Mouse (Mus musculus): Measurements from ENCODE around the gene Iqschfp. TPM values are rescaled to one million over a fixed set of nuclear protein-coding genes. Genes with fewer than 3 reads are reported as not detected.

Iqschfp gene
- polyA plus RNA-seq, 1 experiment: not detected

DNA sequence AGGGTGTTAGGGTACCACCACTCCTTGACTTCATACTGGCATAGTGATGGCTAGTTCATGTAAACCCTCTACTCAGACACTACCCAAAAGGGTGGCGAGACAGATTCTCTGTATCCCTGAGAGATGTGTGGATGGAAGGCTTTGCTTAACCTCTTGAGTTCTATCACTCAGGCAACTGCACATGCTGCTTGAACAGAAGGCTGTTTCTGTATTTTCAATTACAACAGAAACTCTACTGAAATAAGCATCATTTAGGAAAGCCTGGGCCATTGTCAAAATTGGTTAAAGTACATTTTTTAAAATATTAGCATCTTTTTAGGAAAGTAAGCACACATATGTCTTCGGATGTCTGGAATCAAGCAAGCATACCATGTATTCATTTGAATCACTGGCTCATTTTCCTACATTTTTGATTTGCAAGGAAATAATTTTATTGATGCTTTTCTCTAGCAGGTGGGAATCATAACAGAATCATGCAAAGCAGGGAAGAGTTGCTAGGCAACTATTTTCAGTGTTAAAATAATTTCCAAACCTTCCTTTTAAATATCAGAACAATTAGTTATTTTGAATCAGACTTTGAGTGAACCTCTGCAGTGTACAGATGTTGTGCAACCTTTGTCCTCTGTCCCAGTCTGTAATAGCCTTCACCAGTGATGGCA is 82.4 kb downstream of the Iqschfp start:
- H3K79me2 ChIP-seq (ENCODE audit: control insufficient read depth, insufficient read depth): no peaks in the 10 kb centered on the region
- H3K27me3 ChIP-seq (ENCODE audit: control insufficient read depth, insufficient read depth, insufficient read length): no peaks in the 10 kb centered on the region
- H3K79me3 ChIP-seq (ENCODE audit: low read depth): no peaks in the 10 kb centered on the region
- H3K36me3 ChIP-seq (ENCODE audit: control insufficient read depth, insufficient read depth): no peaks in the 10 kb centered on the region
- H3ac ChIP-seq (ENCODE audit: control insufficient read depth, insufficient read length, low read depth): no peak overlapping the region
- no peak overlapping the region for H3K4me3 ChIP-seq (ENCODE audit: insufficient read depth, poor library complexity, severe bottlenecking)
- TF ChIP-seq MYOD1 (IDR thresholded peaks at IDR 0.05; ENCODE audit: control insufficient read depth, insufficient read length, low read depth) (no peak), CTCF (IDR thresholded peaks at IDR 0.05; ENCODE audit: control insufficient read depth, insufficient read depth, insufficient read length) (no peak), USF1 (IDR thresholded peaks at IDR 0.05; ENCODE audit: low read depth) (no peak), MAX (IDR thresholded peaks at IDR 0.05) (no peak), MYOG (IDR thresholded peaks at IDR 0.05; ENCODE audit: control insufficient read depth, extremely low read depth, insufficient read length) (no peak), FOSL1 (IDR thresholded peaks at IDR 0.05; ENCODE audit: insufficient read depth, low read length, poor library complexity, severe bottlenecking) (no peak), CEBPB (IDR thresholded peaks at IDR 0.05; ENCODE audit: low read depth) (no peak)

DNA sequence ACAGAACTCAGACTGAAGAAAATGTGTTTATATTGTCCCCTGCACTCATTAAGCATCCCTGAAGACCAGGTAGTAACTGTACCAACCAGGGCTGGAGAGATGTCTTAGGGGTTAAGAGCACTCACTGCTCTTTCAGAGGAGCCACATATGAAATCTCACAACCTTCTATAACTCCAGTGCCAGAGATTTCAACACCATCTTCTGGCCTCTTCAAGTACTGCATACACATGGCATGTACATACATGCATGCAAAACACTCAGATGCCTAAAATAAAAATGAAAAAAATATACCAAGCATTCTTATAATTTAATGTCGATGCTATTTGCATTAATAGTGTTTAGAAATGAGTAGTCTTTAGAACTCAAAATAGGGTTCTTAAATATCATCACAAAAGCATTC is 88.0 kb downstream of the Iqschfp start:
- Histone ChIP-seq H3ac (ENCODE audit: control insufficient read depth, insufficient read length, low read depth) (no peak overlapping the region), H3K79me3 (ENCODE audit: low read depth) (no peaks in the 10 kb centered on the region), H3K27me3 (ENCODE audit: control insufficient read depth, insufficient read depth, insufficient read length) (no peaks in the 10 kb centered on the region), H3K79me2 (ENCODE audit: control insufficient read depth, insufficient read depth) (no peaks in the 10 kb centered on the region), H3K4me3 (ENCODE audit: insufficient read depth, poor library complexity, severe bottlenecking) (no peak overlapping the region), H3K36me3 (ENCODE audit: control insufficient read depth, insufficient read depth) (no peaks in the 10 kb centered on the region)
- TF ChIP-seq MYOD1 (IDR thresholded peaks at IDR 0.05; ENCODE audit: control insufficient read depth, insufficient read length, low read depth) (no peak), USF1 (IDR thresholded peaks at IDR 0.05; ENCODE audit: low read depth) (no peak), MYOG (IDR thresholded peaks at IDR 0.05; ENCODE audit: control insufficient read depth, extremely low read depth, insufficient read length) (no peak), FOSL1 (IDR thresholded peaks at IDR 0.05; ENCODE audit: insufficient read depth, low read length, poor library complexity, severe bottlenecking) (no peak), CTCF (IDR thresholded peaks at IDR 0.05; ENCODE audit: control insufficient read depth, insufficient read depth, insufficient read length) (no peak), CEBPB (IDR thresholded peaks at IDR 0.05; ENCODE audit: low read depth) (no peak), MAX (IDR thresholded peaks at IDR 0.05) (no peak)

DNA sequence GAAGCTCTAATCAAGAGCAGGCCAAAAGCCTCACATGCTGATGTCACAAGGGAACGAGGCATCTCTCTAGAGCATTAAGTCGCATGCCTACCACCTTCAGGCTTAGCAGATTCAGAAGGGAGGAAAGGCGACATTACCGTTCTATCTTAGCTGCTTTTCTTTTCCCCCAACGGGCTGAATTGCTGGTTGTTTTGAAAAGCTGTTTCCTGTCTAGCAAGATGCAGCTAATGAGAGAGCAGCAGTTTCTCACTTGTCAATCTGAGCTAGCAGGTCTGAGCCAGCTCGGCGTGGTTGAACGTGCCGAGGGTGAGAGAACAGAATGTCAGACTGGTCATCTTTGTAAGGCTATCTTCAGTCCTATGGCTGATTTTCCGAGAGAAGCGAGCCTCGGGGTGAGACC is 91.3 kb downstream of the Iqschfp start:
- H3ac ChIP-seq (ENCODE audit: control insufficient read depth, insufficient read length, low read depth): no peak overlapping the region
- no peak overlapping the region for H3K4me3 ChIP-seq (ENCODE audit: insufficient read depth, poor library complexity, severe bottlenecking)
- H3K79me3 ChIP-seq (ENCODE audit: low read depth): no peaks in the 10 kb centered on the region
- no peaks in the 10 kb centered on the region for H3K79me2 ChIP-seq (ENCODE audit: control insufficient read depth, insufficient read depth)
- H3K36me3 ChIP-seq (ENCODE audit: control insufficient read depth, insufficient read depth): no peaks in the 10 kb centered on the region
- H3K27me3 ChIP-seq (ENCODE audit: control insufficient read depth, insufficient read depth, insufficient read length): no peaks in the 10 kb centered on the region
- no peak for TF ChIP-seq MAX (IDR thresholded peaks at IDR 0.05)
- TF ChIP-seq MYOD1 (IDR thresholded peaks at IDR 0.05; ENCODE audit: control insufficient read depth, insufficient read length, low read depth): no peak
- no peak for TF ChIP-seq CEBPB (IDR thresholded peaks at IDR 0.05; ENCODE audit: low read depth)

DNA sequence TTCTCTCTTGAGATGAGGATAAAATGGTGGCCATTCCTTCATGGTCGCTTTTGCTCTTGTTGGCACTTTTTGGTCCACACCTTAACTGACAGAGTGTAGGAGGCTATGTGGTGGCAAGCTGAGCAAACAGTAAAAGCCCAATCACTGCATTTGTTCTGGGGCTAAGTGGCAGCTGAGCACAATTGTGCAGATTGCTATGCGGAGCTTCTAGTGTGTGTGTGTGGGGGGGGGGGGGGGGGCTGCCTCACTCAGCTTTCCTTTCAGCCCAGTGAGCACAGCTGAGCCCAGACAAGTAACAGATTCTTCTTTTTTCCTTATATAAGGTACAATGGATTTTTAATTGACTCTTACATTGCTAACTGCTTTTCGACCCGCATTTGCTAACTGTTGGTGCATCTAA is 110.4 kb downstream of the Iqschfp start:
- H3K36me3 ChIP-seq (ENCODE audit: control insufficient read depth, insufficient read depth): no peaks in the 10 kb centered on the region

DNA sequence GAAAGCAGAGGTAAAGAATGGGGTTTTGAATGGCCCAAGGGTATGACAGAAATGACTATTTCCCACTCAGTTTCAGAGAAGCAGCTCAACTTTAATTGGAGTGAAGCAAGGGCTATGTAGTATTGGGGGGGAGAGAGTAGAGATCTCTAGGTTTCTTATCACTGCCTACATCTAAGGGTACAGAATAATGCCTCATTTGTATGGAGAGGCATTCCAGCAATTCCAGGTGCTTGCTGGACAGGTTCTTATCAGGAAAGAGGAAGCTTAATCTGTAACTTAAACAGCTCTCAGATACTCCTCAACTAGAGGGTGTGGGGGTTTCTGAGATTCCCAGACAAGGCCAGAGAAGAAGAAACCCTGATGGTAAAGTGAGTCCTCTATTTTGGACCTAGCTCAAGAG is 120.3 kb downstream of the Iqschfp start:
- H3K27me3 ChIP-seq (ENCODE audit: control insufficient read depth, insufficient read depth, insufficient read length): no peaks in the 10 kb centered on the region
- TF ChIP-seq MYOD1 (IDR thresholded peaks at IDR 0.05; ENCODE audit: control insufficient read depth, insufficient read length, low read depth) (no peak), CEBPB (IDR thresholded peaks at IDR 0.05; ENCODE audit: low read depth) (no peak), MYOG (IDR thresholded peaks at IDR 0.05; ENCODE audit: control insufficient read depth, extremely low read depth, insufficient read length) (no peak), CTCF (IDR thresholded peaks at IDR 0.05; ENCODE audit: control insufficient read depth, insufficient read depth, insufficient read length) (no peak), FOSL1 (IDR thresholded peaks at IDR 0.05; ENCODE audit: insufficient read depth, low read length, poor library complexity, severe bottlenecking) (no peak), USF1 (IDR thresholded peaks at IDR 0.05; ENCODE audit: low read depth) (no peak), MAX (IDR thresholded peaks at IDR 0.05) (no peak)
- H3ac ChIP-seq (ENCODE audit: control insufficient read depth, insufficient read length, low read depth): no peak overlapping the region
- no peaks in the 10 kb centered on the region for H3K79me3 ChIP-seq (ENCODE audit: low read depth)
- H3K4me3 ChIP-seq (ENCODE audit: insufficient read depth, poor library complexity, severe bottlenecking): no peak overlapping the region
- no peaks in the 10 kb centered on the region for H3K36me3 ChIP-seq (ENCODE audit: control insufficient read depth, insufficient read depth)
- H3K79me2 ChIP-seq (ENCODE audit: control insufficient read depth, insufficient read depth): no peaks in the 10 kb centered on the region

More for the DNA sequence above, 110.4 kb downstream of the Iqschfp start:
- H3K79me2 ChIP-seq (ENCODE audit: control insufficient read depth, insufficient read depth): no peaks in the 10 kb centered on the region
- no peak for TF ChIP-seq MYOG (IDR thresholded peaks at IDR 0.05; ENCODE audit: control insufficient read depth, extremely low read depth, insufficient read length)
- TF ChIP-seq MAX (IDR thresholded peaks at IDR 0.05): no peak
- TF ChIP-seq MYOD1 (IDR thresholded peaks at IDR 0.05; ENCODE audit: control insufficient read depth, insufficient read length, low read depth): no peak
- TF ChIP-seq CTCF (IDR thresholded peaks at IDR 0.05; ENCODE audit: control insufficient read depth, insufficient read depth, insufficient read length): no peak
- TF ChIP-seq CEBPB (IDR thresholded peaks at IDR 0.05; ENCODE audit: low read depth): no peak
- no peak for TF ChIP-seq FOSL1 (IDR thresholded peaks at IDR 0.05; ENCODE audit: insufficient read depth, low read length, poor library complexity, severe bottlenecking)
- TF ChIP-seq USF1 (IDR thresholded peaks at IDR 0.05; ENCODE audit: low read depth): no peak
- H3ac ChIP-seq (ENCODE audit: control insufficient read depth, insufficient read length, low read depth): no peak overlapping the region
- no peak overlapping the region for H3K4me3 ChIP-seq (ENCODE audit: insufficient read depth, poor library complexity, severe bottlenecking)
- no peaks in the 10 kb centered on the region for H3K79me3 ChIP-seq (ENCODE audit: low read depth)
- no peaks in the 10 kb centered on the region for H3K27me3 ChIP-seq (ENCODE audit: control insufficient read depth, insufficient read depth, insufficient read length)

DNA sequence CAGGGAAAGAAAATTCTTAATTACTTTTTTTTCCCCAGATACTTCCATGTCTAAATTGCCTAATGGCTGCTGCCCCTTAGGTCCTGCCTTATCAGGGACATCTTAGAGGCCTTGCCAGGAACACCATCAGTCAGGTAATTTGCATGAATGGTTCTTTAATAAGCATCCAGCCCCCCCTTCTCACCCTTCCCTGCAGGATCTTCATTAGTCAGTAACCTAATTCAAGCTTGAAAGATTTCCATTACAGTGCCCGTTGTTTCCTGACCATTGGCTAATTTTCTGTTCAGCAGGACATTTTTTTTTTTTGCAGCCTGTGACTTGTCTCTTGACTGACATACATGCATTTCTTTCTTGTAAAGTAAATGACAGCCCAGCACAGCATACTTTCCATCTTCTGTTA is 123.8 kb downstream of the Iqschfp start:
- Histone ChIP-seq H3K4me3 (ENCODE audit: insufficient read depth, poor library complexity, severe bottlenecking) (no peak overlapping the region), H3K27me3 (ENCODE audit: control insufficient read depth, insufficient read depth, insufficient read length) (no peaks in the 10 kb centered on the region), H3ac (ENCODE audit: control insufficient read depth, insufficient read length, low read depth) (no peak overlapping the region), H3K36me3 (ENCODE audit: control insufficient read depth, insufficient read depth) (no peaks in the 10 kb centered on the region), H3K79me3 (ENCODE audit: low read depth) (no peaks in the 10 kb centered on the region), H3K79me2 (ENCODE audit: control insufficient read depth, insufficient read depth) (no peaks in the 10 kb centered on the region)
- TF ChIP-seq MYOD1 (IDR thresholded peaks at IDR 0.05; ENCODE audit: control insufficient read depth, insufficient read length, low read depth) (no peak), MAX (IDR thresholded peaks at IDR 0.05) (no peak)

All from C2C12 (cell line).